In the genomic region with DNA sequence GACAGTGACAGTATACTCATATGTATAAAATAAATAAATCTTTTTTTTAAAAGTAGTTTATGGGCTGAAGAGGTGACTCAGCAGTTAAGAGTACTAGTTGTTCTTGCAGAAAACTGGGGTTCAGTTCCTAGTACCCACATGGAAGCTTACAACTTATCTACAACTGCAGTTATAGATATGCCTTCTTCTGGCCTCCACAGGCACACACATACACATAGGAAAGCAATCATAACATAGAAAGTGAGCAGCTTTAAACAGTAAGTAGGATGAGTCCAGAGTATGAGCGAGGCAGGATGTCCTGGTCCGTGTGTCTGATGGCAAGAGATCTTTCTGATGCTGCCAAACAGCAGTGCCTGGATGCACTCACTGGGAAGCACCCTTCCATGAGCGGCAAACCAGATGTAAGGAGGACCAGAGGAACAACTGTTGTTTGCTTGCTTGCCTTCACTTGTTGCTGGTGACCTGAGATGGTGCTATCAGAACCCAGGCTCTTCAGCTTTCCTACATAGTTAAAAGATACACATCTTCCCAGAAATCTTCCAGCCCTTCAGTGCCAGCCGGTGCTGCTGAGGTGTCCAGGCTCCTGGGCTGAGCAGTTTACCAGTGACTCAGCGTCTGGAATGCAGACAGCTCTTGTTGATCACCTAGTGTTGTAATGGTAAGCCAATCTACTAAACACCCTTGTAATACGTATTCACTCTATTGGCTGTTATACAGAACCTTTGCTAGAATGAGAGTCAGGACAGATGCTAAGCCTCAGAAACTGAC, we compare ENCODE assay signal across 15 mouse cellular contexts.
DNase-seq lines count a peak whose midpoint lies in the region; ATAC-seq and TF ChIP-seq lines count a peak whose summit lies in the region.
"Had no signal": no experiment of that assay in that cellular context is flagged by ENCODE, and none has a peak within 500 bp of the region (broad histone marks: within the 10 kb centered on the region; RNA-seq: fewer than 3 reads in every experiment).

No protein-coding gene starts in this region.

- no peak overlapping the region for H3K4me2 ChIP-seq in CH12.LX (ENCODE audit: insufficient read depth, low read depth, poor library complexity, severe bottlenecking)
- peak overlapping the region; percentile 50 for H3K4me2 ChIP-seq in liver, embryonic 15.5 days
- H3K4me2 ChIP-seq: forebrain, embryonic 12.5 days; midbrain, embryonic 15.5 days had no signal

- no peak for TF ChIP-seq EP300 in CH12.LX (IDR thresholded peaks at IDR 0.05; ENCODE audit: low read length)

- peak; percentile 88 for ATAC-seq in liver, embryonic 15.5 days (ENCODE audit: insufficient read depth)
- ATAC-seq: activated CD4-positive, CD25-positive, alpha-beta regulatory T cell, adult 4 months; inflammation-experienced regulatory T-cells, adult 6 months; lung, postnatal 0 days; midbrain, embryonic 15.5 days had no signal

- no peak overlapping the region for H3K27ac ChIP-seq in CH12.LX (ENCODE audit: insufficient read depth, low read depth)
- H3K27ac ChIP-seq in liver, embryonic 15.5 days (replicated peaks), result peak overlapping the region; percentile 86
- H3K27ac ChIP-seq: forebrain, embryonic 12.5 days; midbrain, embryonic 15.5 days had no signal

- H3K36me3 ChIP-seq in CH12.LX (replicated peaks in 1 of 2; ENCODE audit: control insufficient read depth in 1 of 2, insufficient read depth in 1 of 2, low read length in 1 of 2), result peaks cover 16 to 24% of the 10 kb centered on the region in 2 experiments
- H3K36me3 ChIP-seq in liver, embryonic 15.5 days (replicated peaks), result peaks cover 23% of the 10 kb centered on the region

- H3K79me2 ChIP-seq in CH12.LX (replicated peaks; ENCODE audit: control insufficient read depth, extremely low read depth, insufficient read depth, poor library complexity, severe bottlenecking), result no peaks in the 10 kb centered on the region

- no peaks in the 10 kb centered on the region for H3K9me3 ChIP-seq in CH12.LX (replicated peaks; ENCODE audit: low read length)
- no peaks in the 10 kb centered on the region for H3K9me3 ChIP-seq in liver, embryonic 15.5 days (replicated peaks)
- H3K9me3 ChIP-seq: forebrain, embryonic 12.5 days; midbrain, embryonic 15.5 days had no signal

- TF ChIP-seq POLR2A in CH12.LX (IDR thresholded peaks at IDR 0.05; ENCODE audit: low read depth, low read length), result no peak

- no peak overlapping the region for H3K9ac ChIP-seq in CH12.LX (ENCODE audit: insufficient read depth, low read depth)
- no peak overlapping the region for H3K9ac ChIP-seq in liver, embryonic 15.5 days
- H3K9ac ChIP-seq: forebrain, embryonic 12.5 days; midbrain, embryonic 15.5 days had no signal

- 51% methylated on average over 6 of the region's 6 CpGs for WGBS in liver, embryonic 15.5 days (ENCODE audit: insufficient replicate concordance)

- no peak for TF ChIP-seq RAD21 in CH12.LX (IDR thresholded peaks at IDR 0.05; ENCODE audit: low read depth, low read length)

- in situ Hi-C loops in CH12.LX (cut with MboI; ENCODE audit: low pct_ligation_motif_present, low pct_unique_long_range_greater_than_20kb, low sequenced_read_pairs), result loop anchor here (10.0 kb wide), 1 partner anchor 260 kb away; no protein-coding TSS in a partner anchor

- TF ChIP-seq CTCF in CH12.LX (conservative IDR thresholded peaks at IDR 0.05 in 1 of 2, IDR thresholded peaks at IDR 0.05 in 1 of 2; ENCODE audit: low read depth in 2 of 2, low read length in 2 of 2), result no peak

- peak; percentile 17 for DNase-seq in adrenal gland, postnatal 14 days
- no peak for DNase-seq in adrenal gland, postnatal 25 days
- no peak for DNase-seq in CH12.LX (ENCODE audit: extremely low read depth)
- DNase-seq in c-Kit-positive CD71-positive TER-119-positive erythroid progenitor cells, embryonic 14.5 days (ENCODE audit: low spot score), result peak; percentile 67
- no peak for DNase-seq in layer of hippocampus, adult 18-20 months (ENCODE audit: low spot score in 2 of 2)
- no peak for DNase-seq in B cell, adult 2 months
- no peak for DNase-seq in lung, postnatal 36 days
- DNase-seq: heart, postnatal 14 days; kidney, postnatal 14 days had no signal

- H3K4me3 ChIP-seq in CH12.LX (replicated peaks in 1 of 3; ENCODE audit: low read depth in 2 of 3, low read length in 2 of 3, poor library complexity in 1 of 3), result no peak overlapping the region
- no peak overlapping the region for H3K4me3 ChIP-seq in liver, embryonic 15.5 days (replicated peaks)
- H3K4me3 ChIP-seq: forebrain, embryonic 12.5 days; midbrain, embryonic 15.5 days had no signal

- dilution Hi-C loops in CH12.LX (cut with MboI; ENCODE audit: extremely low pct_ligation_motif_present, extremely low pct_unique_long_range_greater_than_20kb, low sequenced_read_pairs), result no loop called here

- no peaks in the 10 kb centered on the region for H3K27me3 ChIP-seq in CH12.LX (replicated peaks)
- H3K27me3 ChIP-seq in liver, embryonic 15.5 days, result no peaks in the 10 kb centered on the region
- H3K27me3 ChIP-seq: forebrain, embryonic 12.5 days; midbrain, embryonic 15.5 days had no signal

- H3K4me1 ChIP-seq in CH12.LX (ENCODE audit: control insufficient read depth in 1 of 2, insufficient read depth in 2 of 2), result peaks cover 3 to 31% of the 10 kb centered on the region in 2 experiments
- H3K4me1 ChIP-seq in liver, embryonic 15.5 days (replicated peaks), result peaks cover 37% of the 10 kb centered on the region
- H3K4me1 ChIP-seq: forebrain, embryonic 12.5 days; midbrain, embryonic 15.5 days had no signal

TF ChIP-seq in CH12.LX, 34 proteins besides CTCF, POLR2A, EP300 and RAD21:
- TF ChIP-seq JUN (IDR thresholded peaks at IDR 0.05; ENCODE audit: insufficient read depth, low read depth, low read length), result no peak
- no peak for TF ChIP-seq MXI1 (IDR thresholded peaks at IDR 0.05; ENCODE audit: low read depth, low read length)
- TF ChIP-seq POLR2AphosphoS2 (IDR thresholded peaks at IDR 0.05; ENCODE audit: low read depth, low read length), result 0 out of 2 replicates have a peak, but pooled peaks have one; percentile 50

Comparison
In these comparisons a context has a peak if more than half of its experiments do, and no peak if none do; other contexts are left out.
1. DNase-seq: peak in adrenal gland, postnatal 14 days (single experiment) and c-Kit-positive CD71-positive TER-119-positive erythroid progenitor cells, embryonic 14.5 days (single experiment); none in adrenal gland, postnatal 25 days (single experiment), CH12.LX (single experiment), layer of hippocampus, adult 18-20 months (0 of 2), B cell, adult 2 months (0 of 2) and lung, postnatal 36 days (single experiment).